Mouse (Mus musculus) right cerebral cortex, postnatal 36 days (tissue): Measurements from ENCODE around the gene Zfp423.

Experiments used
- DNase-seq, 2 experiments: peaks; one replicate each; pipeline ENCODE4 v3.0.0; 2022; ENCODE audit warnings: low spot score in 2 of 2, mixed read lengths in 1 of 2

Zfp423 gene

DNA sequence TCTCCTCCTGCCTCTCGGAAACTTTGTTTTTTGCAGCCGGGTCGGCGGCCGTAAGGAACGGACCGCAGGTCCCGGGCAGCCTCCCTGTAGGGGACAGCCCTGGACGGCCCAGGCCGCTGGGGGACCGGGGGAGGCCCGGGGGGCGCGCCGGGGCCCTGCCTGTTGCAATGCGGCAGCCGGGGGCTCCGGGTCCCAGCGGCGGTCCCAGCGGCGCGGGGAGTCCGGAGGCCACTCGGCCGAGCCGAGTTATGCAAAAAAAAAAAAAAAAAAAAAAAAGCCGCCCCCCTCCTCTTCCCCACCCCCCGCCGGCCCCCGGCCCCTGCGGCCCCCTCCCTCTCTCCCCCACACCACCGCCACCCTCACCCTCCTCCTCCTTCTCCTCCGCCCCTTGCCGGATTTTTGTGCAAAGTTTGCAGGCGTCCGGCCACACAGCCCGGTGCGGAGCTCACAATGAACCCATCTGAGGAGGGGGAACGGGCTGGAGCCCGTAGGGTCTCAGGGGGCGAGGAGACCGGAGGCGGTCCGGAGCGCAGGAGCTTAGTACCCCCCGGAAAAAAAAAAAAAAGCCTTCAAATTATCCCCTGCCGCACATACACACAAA is at the start of gene Zfp423:
TSS of gene Zfp423 (minus strand) at position 276 of the 601 bp plus-strand sequence.
- DNase-seq, result no peak

- DNase-seq, result no peak
Observed at GRCm38 (mm10) chr8:88006811-88007210, 47.4 kb upstream of the Zfp423 start.

- DNase-seq, result no peak
Observed at GRCm38 (mm10) chr8:87984778-87985177, 25.4 kb upstream of the Zfp423 start.

DNA sequence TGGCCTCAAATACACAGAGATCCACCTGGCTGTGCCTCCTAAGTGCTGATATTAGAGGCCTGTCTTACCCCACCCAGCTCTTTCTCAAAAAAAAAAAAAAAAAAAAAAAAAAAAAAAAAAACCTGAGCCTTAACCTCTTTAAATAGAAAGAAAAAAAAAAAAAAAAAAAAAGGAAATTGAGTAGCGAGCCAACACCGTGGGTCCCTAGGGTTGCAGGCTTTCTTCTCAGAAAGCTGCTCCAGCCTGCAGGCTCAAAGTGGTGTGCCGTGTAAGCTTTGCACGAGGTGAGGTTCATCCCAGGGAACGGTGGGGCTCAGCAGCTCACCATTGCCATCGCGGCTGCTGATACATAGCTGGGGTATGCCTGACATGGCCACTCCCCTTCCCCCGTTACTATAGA is 24.6 kb upstream of the Zfp423 start:
- DNase-seq, result no peak

DNA sequence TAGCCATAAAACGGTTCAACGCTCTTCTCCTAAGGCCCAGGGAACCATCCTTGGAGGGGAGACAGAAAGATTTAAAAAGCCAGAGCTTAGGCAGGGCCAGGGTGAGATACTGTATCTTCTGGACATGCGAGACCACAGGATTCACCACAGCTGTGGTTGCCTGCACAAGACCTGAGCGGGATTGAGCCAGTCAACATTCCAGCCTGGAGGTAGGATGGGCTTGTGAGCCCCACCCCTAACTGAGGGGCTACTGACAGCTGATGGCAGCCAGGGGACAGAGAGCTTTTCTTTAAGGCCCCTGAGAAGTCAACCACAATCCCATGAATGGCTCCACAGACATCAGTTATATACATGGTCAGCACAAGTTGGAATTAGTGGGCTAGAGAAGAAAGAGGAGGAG is 23.5 kb upstream of the Zfp423 start:
- no peak for DNase-seq

DNA sequence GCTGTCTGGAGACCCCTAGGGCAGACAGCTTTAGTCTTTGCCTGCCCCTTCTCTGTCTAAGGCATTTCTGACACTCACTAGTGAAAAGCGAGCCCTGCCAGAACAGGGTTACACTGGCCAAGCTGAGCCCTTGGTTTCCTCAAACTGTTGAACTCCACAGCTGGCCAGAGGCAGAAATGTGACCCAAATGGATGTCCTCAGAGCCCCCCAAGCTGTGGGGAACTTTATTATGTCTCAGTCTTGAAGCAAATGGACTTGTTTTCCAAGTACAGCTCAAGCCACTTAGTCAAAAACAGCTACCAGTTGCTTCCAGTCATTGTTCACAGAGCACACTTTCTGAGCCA is 16.0 kb upstream of the Zfp423 start:
- no peak for DNase-seq

GRCm38 (mm10) chr8:87974759-87975465 is 15.5 kb upstream of the Zfp423 start:
- no peak for DNase-seq

GRCm38 (mm10) chr8:87974122-87974758 is 14.8 kb upstream of the Zfp423 start:
- DNase-seq, result no peak

- no peak for DNase-seq
Observed at GRCm38 (mm10) chr8:87967866-87968620, 8.6 kb upstream of the Zfp423 start.

DNA sequence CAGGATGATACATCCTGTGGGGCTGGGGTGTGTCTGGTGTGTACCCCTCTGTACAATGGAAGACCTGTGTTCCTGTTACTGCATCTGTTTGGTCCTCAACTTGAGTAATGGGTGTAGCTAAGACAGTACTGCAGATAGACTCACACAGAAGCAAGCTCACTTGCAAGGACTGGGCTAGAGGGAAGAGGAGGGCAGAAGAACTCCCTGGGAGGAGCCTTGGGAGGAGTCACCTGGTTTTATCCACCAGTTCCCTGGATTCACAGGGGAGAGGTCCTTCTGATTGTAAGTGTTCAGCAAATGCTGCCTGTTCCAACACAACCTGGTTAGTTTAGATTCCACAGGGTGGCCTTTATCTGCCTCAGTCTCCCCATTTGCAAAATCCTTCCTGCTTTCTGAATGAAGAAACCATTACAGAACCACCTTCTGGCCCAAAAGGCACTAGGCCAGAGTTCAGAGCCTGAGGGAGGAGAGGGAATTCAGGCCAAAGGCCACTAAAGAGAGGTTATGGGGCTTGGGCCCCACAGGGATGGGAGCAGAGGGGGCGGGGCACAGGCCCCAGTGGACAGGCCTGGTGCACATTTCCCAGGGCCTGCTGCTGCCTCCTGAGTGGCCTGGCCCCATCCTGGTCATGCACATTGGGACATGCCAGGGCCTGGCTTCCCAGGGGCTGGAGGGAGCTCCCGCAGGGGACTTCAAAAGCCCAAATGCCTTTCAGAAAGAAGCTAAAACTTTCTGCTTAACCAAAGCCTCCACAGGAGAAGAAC is 7.8 kb upstream of the Zfp423 start:
- no peak for DNase-seq

DNA sequence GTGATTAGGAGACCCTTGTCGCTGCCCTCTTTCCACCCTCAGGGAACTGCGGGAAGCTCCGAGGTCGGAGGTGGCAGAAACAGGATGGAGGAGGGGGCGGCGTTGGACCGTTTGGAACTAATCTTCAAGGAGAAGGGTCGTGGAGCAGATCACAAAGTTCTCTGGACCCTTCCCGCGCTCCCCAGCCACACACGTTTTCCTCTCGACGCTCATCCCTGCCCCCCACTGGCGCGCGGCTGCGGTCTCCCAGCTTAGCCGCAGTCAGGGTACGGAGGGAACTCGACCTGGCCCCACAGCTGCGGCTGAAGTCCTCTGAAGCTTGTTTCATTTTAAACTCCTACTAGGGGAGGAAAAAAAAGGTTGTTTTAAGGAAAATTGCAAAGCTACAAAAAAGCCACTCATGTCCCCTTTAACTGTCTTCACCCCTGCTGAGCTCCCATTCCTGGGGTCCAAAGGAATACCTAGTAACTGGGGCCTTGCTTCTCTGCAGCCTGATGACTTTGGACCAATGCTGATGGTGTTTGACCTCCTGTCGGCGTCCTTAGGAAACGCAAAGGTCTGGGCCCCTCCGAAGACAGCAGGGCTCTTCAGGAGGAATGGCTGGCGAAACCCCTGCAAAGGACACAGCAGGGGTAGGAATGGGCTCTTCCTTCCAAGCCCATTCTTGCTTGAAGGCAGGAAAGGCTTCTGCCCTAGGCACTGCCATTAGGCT is 3.3 kb upstream of the Zfp423 start:
- no peak for DNase-seq

DNA sequence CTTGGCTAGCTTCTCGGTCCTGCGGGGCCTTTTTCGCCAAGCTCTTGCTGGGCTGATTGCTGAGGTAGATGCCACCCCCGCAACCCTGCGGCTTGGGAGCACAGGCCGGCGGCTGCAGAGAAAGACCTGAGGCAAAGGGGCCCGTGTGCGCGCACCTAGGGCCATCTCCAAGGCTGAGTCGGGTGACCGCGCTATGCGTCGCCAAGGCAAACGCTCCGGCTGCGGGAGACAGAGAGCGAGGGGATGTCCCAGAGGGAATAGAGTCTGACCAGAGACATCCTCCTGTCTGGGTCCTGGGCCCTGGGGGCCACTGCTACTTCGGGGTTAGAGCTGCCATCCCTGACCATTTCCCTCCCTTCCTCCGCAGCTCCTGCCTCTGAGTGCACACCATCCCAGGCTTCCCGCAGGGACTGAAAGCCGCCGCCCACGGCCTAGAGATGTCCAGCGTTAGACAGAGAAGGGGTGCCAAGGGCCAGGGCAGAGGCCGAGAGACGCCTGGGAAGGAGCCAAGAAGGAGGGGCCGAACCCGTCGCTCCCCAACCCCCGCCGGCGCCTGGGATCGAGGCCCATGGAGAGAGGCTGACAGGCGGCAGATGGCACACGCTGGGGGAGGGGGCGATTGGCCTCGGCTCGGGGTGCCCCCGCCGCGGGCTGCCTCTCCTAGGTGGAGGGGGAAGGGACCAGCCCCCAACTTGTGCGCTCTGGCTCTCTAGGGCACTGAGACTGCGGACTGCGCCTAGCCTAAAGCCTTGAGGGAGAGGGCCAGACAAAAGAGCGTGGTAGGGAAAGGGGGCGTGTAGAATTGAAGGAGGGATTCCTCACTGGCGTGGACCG is 2.5 kb upstream of the Zfp423 start:
- DNase-seq, result no peak

DNA sequence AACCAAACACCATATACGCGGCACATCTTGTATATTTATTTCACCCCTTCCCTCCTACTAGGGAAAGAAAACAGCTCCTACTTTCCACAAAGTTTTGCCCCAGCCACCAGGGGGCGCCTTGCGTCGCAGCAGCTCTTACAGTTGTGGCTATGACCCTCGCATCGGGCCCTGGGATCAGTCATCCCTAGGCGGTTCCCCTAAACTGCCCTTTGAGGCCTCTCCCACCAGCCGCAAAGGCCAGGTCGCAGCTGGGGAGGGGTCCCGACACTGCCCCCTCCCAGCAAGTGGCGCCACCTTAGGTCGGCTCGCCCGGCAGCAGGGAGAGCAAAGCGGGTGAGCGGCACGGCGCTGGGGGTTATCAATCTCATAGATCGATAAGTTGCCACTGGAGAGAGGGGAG is 1.7 kb upstream of the Zfp423 start:
- DNase-seq, result no peak

GRCm38 (mm10) chr8:87960061-87960749 is 810 bp upstream of the Zfp423 start:
- peak; percentile 55 to 61 for DNase-seq

- DNase-seq, result peak in 1 of 2 experiments; percentile 39
Observed at GRCm38 (mm10) chr8:87958451-87959319, 710 bp downstream of the Zfp423 start.

- no peak for DNase-seq
Observed at GRCm38 (mm10) chr8:87957871-87958450, 1.4 kb downstream of the Zfp423 start.

GRCm38 (mm10) chr8:87956001-87956400 is 3.4 kb downstream of the Zfp423 start:
- DNase-seq, result no peak

- DNase-seq, result no peak
Observed at GRCm38 (mm10) chr8:87953473-87953872, 5.9 kb downstream of the Zfp423 start.
